Mouse (Mus musculus) telencephalon, adult 2 months (tissue): ENCODE results near the gene Smarcd1.
"Not testable (repeated sequence)": the region's sequence is repeated elsewhere in the genome, so short reads cannot be mapped to it uniquely, and the experiment has no call there.

Source experiments
- DNase-seq: peaks from one replicate; pipeline ENCODE4 v3.0.0-alpha.2; 2011; ENCODE audit warnings: low read depth, low spot score

Smarcd1 gene

DNA sequence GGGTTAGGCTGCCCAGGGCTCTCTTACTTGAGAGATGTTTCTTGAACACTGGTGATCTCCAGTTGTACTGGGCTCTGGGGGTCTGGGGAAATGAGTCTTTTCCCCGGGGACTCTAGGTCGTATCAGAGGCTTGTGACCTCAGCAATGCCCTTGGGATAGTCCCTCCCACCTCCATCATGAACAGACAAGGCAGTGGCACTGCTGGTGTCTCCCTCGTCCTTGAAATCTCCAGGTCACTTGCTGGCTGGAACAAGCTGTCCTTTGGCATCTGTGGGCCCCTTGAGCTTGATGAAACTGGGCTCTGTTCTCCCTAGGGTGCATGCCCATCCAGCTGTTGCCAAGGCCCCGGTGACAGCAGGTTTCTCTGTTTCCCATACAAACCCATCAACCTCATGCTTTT is 12.3 kb downstream of the Smarcd1 start:
- DNase-seq: no peak

GRCm38 (mm10) chr15:99714858-99715257 is 12.9 kb downstream of the Smarcd1 start:
- no peak for DNase-seq

- DNase-seq: no peak
Observed at GRCm38 (mm10) chr15:99715361-99715865, 13.5 kb downstream of the Smarcd1 start.

DNA sequence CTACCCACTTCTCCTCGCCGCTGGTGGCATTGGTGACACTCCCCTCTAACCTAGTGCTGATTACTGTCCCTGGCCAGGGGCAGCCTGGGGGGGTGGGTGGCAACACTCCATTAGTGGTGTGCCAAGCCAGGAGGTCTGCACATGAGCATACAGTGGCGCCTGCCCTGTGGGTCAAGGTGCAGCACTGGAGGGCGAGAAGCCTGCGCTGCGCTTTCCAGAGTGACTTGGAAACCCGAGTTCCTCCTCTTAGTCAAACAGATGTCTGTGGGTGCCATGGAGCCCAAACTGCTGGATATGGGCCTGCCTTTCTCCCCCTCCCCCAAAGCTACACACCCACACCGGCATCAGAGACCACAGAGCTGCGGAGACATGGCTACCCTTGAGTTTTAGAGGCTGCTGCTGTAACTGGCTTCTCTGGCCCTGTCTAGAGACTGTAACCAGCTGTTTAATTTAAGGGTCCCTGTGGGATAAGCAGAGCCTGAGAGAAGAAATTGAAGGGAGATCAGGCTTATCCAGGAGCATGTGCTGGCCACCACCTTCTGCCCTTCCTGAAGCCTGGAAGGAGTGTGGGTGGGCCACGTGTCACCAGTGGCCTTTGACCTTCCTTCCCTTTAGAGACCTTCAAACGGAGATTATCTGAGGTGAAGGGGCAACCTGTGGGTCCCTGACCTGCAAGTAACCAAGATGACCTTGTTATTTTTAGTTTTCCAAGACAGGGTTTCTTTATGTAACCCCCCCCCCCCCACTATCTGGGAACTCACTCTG is 14.2 kb downstream of the Smarcd1 start:
- DNase-seq: no peak

GRCm38 (mm10) chr15:99716814-99717213 is 14.9 kb downstream of the Smarcd1 start:
- no peak for DNase-seq

- DNase-seq: no peak
Observed at GRCm38 (mm10) chr15:99717386-99718334, 15.7 kb downstream of the Smarcd1 start, which contains the start of gene Gpd1. Gene Gpd1, plus strand, starts transcription at chr15:99717515.

DNA sequence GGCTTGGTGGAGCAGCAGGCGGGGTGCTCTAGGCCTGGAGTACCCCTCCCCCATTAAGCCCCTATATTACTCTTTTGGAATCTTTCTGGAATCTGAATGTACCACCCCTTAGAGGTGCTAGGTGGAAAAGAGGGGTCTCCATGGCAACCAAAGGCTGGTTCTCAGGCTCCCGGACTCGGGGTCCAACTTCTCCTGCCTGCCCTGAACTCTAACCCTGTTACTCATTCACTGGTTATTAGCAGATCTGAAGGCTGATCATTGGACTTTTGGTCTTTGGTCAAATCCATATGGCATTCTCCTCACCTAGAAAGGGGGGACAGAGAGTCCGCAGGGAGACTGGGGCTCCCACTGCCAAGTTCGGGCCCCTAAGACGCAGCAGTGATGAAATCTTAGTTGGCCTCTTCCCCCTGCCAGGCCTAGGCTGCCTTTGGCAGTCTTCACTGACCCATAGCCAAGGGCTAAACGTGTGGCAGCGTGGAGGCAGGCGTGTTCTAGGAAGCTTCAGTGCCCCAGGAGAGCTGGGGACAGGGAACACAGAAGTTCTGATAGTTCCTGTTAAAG is 16.6 kb downstream of the Smarcd1 start:
- no peak for DNase-seq

- no peak for DNase-seq
Observed at GRCm38 (mm10) chr15:99719865-99720264, 17.9 kb downstream of the Smarcd1 start.

- no peak for DNase-seq
Observed at GRCm38 (mm10) chr15:99721921-99722743, 20.2 kb downstream of the Smarcd1 start.

DNA sequence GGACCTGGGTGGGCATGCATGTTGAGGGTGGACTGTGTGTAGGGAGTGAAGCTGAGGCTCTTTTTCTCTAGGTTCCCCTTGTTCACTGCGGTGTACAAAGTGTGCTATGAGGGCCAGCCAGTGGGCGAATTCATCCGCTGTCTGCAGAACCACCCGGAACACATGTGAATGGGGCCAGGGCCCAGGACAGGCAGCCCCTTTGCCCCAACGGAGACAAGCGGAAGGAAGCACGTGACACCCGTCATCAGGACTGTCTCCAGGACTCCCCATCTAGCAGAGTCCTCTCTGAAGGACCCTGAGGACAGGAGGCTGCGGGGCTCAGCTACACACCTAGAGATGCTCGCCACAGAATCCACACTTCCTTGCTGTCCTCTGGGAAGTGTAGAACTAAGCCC is 21.2 kb downstream of the Smarcd1 start:
- DNase-seq: no peak

- no peak for DNase-seq
Observed at GRCm38 (mm10) chr15:99723515-99724291, 21.8 kb downstream of the Smarcd1 start.

DNA sequence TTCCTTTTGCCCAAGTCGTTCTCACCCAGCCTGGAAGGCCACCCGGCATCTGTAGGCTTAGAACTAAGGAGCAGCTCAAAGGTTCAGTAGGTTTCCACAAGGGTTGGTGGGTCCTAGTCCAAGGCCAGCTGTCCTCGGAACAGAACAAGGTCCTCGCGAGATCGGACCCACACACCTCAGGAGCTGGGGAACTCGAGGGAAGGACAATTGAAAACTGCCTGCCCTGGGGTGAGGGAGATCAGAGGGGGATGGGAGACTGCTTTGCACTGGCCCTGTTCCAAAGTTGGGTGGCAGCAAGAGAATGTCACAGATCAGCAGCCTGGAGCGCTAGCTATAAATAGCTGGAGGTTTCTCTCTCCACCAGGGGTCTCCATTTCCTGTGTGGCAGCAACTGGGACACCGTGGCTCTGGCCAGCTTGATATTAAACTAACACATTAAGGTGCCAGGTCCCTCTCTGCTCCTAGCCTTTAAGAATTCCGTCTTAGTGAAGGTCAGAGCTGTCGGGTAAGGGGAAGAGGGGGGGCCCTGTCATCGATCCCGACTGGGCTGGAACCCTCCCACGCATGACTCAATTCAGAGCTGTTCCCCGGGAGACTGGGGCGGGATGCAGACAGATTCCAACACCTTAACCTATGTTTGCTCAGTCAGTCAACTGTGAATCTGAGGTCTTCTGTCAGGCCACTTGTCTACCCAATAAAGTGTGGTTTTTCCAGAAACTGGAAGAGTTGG is 22.5 kb downstream of the Smarcd1 start:
- DNase-seq: no peak

DNA sequence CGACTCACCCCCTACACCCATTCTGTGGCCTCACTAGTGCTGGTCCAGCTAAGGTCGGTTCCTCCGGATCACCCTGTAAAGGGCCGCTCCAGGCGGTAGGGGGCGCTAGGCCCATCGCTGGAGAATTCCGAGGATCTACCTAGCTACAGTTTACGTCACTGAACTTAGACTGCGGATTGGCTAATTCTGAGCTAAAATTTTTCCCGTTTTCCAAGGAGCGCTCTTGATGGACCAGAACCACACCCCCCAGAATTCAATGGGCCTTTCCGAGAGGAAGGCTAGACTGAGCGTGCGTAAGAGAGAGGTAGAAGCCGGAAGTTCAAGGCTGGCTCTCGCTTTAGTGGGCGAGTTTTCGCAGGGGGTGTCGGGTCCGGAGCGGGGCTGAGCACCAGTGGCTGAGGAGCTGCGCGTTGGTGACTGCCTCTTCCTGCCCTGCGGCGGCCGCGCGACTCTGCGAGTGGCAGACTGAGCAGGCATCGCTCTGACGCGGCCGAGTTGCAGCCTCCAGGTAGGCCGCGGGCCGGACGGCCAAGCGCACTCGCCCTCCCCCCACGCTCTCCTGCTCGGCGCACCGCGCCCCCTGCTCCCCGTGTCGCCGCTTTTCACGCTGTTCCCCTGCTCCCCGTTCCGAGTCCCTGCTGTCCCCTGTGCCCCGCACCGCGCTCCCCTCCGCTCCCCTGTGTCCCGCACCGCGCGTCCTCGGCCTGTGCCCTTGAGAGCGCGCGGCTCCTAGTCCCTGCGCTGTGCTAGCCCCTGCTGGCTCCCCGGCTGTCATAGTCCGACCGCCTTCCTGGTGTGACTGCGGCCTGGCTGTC is 23.6 kb downstream of the Smarcd1 start, which contains the start of gene Cox14:
Gene Cox14, plus strand, starts transcription at position 278 of the 815 bp plus-strand sequence.
- DNase-seq: peak; percentile 100

DNA sequence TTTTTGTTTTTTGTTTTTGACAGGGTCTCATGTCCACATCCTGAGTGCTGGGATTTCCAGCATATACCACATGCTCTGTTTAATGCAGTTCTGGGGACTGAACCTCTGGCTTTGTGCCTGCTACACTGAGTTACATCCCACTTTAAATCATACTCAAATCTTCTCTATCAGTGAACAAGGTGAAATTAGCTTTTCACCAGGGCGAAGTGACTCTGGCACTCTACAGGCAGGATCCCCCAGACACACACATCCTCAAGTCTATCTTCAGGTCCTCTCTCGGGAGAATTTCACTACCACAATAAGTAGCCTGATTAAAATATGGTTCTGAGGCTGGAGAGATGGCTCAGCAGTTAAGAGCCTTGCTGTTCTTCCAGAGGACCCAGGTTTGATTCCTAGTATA is 24.6 kb downstream of the Smarcd1 start:
- no peak for DNase-seq

DNA sequence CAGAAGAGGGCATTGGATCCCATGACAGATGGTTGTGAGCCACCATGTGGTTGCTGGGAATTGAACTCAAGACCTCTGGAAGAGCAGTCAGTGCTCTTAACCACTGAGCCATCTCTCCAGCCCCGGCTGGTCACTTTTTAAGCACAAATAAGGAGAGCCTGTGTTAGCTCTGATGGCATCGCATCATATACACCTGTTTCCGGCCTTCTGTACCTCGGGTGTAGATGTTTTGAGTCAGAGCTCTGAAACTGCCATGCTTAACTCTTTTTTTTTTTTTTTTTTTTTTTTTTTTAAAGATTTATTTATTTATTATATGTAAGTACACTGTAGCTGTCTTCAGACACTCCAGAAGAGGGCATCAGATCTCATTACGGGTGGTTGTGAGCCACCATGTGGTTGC is 25.1 kb downstream of the Smarcd1 start:
- not testable (repeated sequence) for DNase-seq

DNA sequence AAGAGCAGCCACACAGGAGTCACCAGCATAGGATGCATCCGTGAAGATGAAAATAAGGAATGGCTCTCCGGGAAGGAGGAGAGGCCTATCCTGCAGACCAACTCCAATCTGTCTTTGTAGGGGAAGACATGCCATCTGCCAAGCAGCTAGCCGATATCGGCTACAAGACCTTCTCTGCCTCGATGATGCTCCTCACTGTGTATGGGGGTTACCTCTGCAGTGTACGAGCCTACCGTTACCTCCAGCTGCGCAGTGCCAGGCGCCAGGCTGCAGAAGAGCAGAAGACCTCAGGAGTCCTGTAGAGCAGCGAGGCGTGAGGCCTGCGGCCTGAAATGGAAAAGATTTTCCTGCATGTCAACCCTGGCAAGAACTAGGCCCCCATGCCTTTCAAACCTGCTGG is 25.6 kb downstream of the Smarcd1 start:
- no peak for DNase-seq

- no peak for DNase-seq
Observed at GRCm38 (mm10) chr15:99728211-99728610, 26.3 kb downstream of the Smarcd1 start.

DNA sequence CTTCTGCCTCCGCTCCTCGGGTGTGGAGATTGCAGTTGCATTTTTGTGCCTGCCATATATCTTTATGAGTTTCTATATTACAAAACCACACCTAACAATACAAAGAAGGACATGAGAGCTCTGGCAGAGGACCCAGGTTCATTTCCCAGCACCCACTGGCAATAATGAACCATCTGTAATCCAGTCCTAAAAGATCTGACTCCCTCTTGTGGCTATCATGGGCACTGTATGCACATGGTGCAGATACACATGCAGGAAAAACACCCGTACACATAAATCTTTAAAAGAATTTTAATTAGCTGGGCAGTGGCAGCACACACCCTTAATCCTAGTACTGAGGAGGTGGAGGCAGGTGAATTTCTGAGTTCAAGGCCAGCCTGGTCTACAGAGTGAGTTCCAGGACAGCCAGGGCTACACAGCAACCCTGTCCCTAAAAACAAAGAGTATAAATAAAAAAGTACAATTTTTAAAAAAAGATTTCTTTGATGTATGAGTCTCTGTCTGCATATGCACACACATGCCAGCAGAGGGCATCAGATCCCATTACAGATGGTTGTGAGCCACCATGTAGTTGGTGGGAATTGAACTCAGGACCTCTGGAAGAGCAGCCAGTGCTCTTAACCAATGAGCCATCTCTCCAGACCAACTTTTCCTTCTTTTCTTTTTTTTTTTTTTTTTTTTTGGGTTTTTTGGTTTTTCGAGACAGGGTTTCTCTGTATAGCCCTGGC is 27.3 kb downstream of the Smarcd1 start:
- DNase-seq: no peak
